Mouse (Mus musculus) left cerebral cortex, postnatal 14 days (tissue): ENCODE measurements around the gene Pramef25. TPM values are rescaled to one million over a fixed set of nuclear protein-coding genes. Genes with fewer than 3 reads are reported as not detected.
"Not testable (repeated sequence)": the region's sequence is repeated elsewhere in the genome, so short reads cannot be mapped to it uniquely, and the experiment has no call there.

Source experiments
- DNase-seq, 2 experiments: peaks; one replicate each; pipeline ENCODE4 v3.0.0; 2021 to 2022; ENCODE audit warnings: low spot score in 2 of 2, mixed read lengths in 1 of 2
- intact Hi-C: fragments of 180-260 bp; cut with DNase I; formaldehyde crosslinking; loops from one replicate; pipeline ENCODE4 v1.15.1; 2025
- long read RNA-seq, 2 experiments: library from polyadenylated mRNA; stranded (forward); transcript quantifications; one replicate each; pipeline ENCODE4 v2.0.0; 2021
- total RNA-seq, 2 experiments: library from RNA; stranded (reverse); gene quantifications; 2 replicates each; pipeline ENCODE4 v1.2.3; 2021

Pramef25 gene
- not detected for total RNA-seq
- long read RNA-seq, experiment 1 = 0 reads
- long read RNA-seq, experiment 2 = 0 reads

- intact Hi-C loops, DNase-seq: not testable (repeated sequence)
Observed at GRCm38 (mm10) chr4:143950916-143951315, at the start of gene Pramef25. Gene Pramef25 (minus strand): TSS chr4:143951016.

DNA sequence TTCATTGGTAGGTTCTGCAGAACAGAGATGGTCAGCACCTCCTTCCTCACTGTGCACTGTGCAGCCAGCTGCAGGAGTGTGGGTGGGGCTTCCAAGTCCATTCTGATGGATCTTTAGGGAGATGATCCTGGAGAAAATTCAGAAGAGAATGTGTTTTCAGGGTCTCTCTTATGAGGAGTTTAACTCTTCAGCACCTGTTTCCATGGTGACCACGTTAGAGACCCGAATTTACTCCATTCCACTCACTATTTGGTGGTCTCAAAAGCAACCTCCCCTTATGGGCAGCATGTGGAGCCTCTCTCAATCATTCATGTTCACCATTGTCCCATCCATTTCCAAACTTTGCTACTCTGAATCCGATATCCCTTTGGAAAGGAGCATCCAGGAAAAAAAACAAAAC lies 43.5 kb upstream of the Pramef25 start, which contains the start of gene Pramef17:
Gene Pramef17 (minus strand): TSS at position 101 of the 400 bp plus-strand sequence.
- DNase-seq = not testable (repeated sequence)

DNA sequence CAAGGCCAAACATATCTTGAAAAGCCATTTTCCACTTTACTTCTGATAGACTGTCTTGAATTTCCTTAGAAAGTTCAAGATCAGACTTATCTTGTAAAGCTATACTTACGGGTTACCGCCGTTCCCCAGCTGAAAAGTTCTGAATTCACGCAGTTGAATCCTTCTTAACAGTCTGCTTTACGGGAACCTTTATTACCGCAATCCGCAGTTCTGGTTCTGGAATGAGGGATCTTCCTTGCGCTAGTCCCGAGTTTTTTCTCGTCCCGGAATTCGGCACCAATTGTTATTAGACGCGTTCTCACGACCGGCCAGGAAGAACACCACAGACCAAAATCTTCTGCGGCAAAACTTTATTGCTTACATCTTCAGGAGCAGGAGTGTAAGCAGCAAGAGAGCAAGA lies 37.3 kb upstream of the Pramef25 start:
- intact Hi-C loops = not testable (repeated sequence)
- peak; percentile 63 to 67 for DNase-seq

More for the DNA sequence above, 43.5 kb upstream of the Pramef25 start, which contains the start of gene Pramef17:
- intact Hi-C loops = not testable (repeated sequence)

- intact Hi-C loops = not testable (repeated sequence)
- DNase-seq = peak; percentile 32 to 84
Observed at GRCm38 (mm10) chr4:143987475-143987941, 36.7 kb upstream of the Pramef25 start.

- intact Hi-C loops = not testable (repeated sequence)
- peak; percentile 26 to 52 for DNase-seq
Observed at GRCm38 (mm10) chr4:143985733-143986132, 34.9 kb upstream of the Pramef25 start.

GRCm38 (mm10) chr4:143985165-143985564 lies 34.3 kb upstream of the Pramef25 start:
- intact Hi-C loops = not testable (repeated sequence)
- DNase-seq = peak; percentile 7 to 15

GRCm38 (mm10) chr4:143983446-143983845 lies 32.6 kb upstream of the Pramef25 start:
- DNase-seq, intact Hi-C loops: not testable (repeated sequence)

DNA sequence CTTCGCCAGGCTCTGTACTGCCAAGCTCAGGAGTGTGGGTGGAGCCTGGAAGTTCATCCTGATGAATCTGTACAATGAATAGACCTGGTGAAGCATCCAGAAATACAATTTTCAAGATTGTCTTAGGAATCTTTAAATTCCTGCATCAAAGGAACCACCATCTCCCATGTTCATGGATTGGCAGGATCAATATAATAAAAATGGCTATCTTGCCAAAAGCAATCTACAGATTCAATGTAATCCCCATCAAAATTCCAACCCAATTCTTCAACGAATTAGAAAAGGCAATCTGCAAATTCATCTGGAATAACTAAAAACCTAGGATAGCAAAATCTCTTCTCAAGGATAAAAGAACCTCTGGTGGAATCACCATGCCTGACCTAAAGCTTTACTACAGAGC lies 16.0 kb upstream of the Pramef25 start, which contains the start of gene Gm13101:
Gene Gm13101 (minus strand): TSS at position 101 of the 400 bp plus-strand sequence.
- intact Hi-C loops = not testable (repeated sequence)

DNA sequence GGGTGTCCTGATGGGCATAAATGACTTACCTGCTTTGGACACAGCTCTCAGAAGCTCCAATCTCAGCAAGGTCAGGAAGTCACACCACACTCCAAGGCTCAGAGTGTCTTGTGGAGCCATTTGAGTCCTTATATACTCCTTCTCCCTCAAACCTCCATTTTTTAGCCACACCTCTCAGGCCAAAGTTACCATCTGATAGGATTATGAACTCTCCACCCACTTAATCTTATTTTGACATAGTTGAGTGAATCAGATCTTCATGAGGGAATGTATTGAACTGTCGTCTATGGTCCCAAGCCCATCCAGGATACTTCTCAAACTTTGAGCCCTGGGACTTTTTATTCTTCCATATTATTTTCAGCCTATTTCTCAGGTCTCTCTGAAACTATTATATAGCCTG lies 50.5 kb downstream of the Pramef25 start, which contains the start of gene Pramef6:
Gene Pramef6 (minus strand): TSS at position 101 of the 400 bp plus-strand sequence.
- DNase-seq, intact Hi-C loops: not testable (repeated sequence)

More for the DNA sequence above, 16.0 kb upstream of the Pramef25 start, which contains the start of gene Gm13101:
- not testable (repeated sequence) for DNase-seq

Other genes with a start within 250 kb of the Pramef25 start
- not detected for gene Gm13089, start 248.3 kb downstream of the Pramef25 start, total RNA-seq
- gene Gm13078, start 231.6 kb downstream of the Pramef25 start, total RNA-seq = not detected
- gene Gm13023, start 161.7 kb downstream of the Pramef25 start, total RNA-seq = not detected
- gene Gm13084, start 134.9 kb downstream of the Pramef25 start, total RNA-seq = not detected
- gene Gm13103, start 104.5 kb downstream of the Pramef25 start, total RNA-seq = not detected
- gene Pramef6, start 50.6 kb downstream of the Pramef25 start, total RNA-seq = not detected
- gene Gm13101, start 15.9 kb upstream of the Pramef25 start, total RNA-seq = not detected
- not detected for gene Pramef17, start 43.4 kb upstream of the Pramef25 start, total RNA-seq
- gene Pramel4, start 108.1 kb upstream of the Pramef25 start, total RNA-seq = not detected
- gene Gm13102, start 155.5 kb upstream of the Pramef25 start, total RNA-seq = not detected
- not detected for gene Oog3, start 211.6 kb upstream of the Pramef25 start, total RNA-seq
- gene Oog2, start 239.7 kb upstream of the Pramef25 start, total RNA-seq = not detected